Mouse (Mus musculus) stomach, postnatal 0 days (tissue): Measurements from ENCODE around the gene Otud4. TPM values are rescaled to one million over a fixed set of nuclear protein-coding genes. Genes with fewer than 3 reads are reported as not detected.
A peak's percentile ranks its signal among the peaks of the same experiment; 100 is the strongest.
"Not testable (repeated sequence)": the region's sequence is repeated elsewhere in the genome, so short reads cannot be mapped to it uniquely, and the experiment has no call there.

ENCODE experiments used
- ATAC-seq: fragments of 200-750 bp; cut with Nextera tagmentation; 2 replicates; pipeline ENCODE4 v1.8.0; 2017; ENCODE audit not compliant: low FRiP score, low TSS enrichment
- DNase-seq: peaks from one replicate; pipeline ENCODE4 v3.0.0-alpha.2; 2016; ENCODE audit warnings: low spot score
- H3K27ac ChIP-seq: fragments of 300-500 bp; sonication (generic); replicated peaks from 2 replicates; pipeline ENCODE4 v1.5.1; 2014; ENCODE audit warnings: mild to moderate bottlenecking, control low read depth
- H3K27me3 ChIP-seq: fragments of 300-500 bp; sonication (generic); 2 replicates; pipeline ENCODE4 v1.6.1; 2014; ENCODE audit warnings: low read length; ENCODE audit not compliant: control insufficient read depth, insufficient read depth
- H3K36me3 ChIP-seq: fragments of 300-500 bp; sonication (generic); 2 replicates; pipeline ENCODE4 v1.6.1; 2014; ENCODE audit warnings: low read length, mixed read lengths; ENCODE audit not compliant: control insufficient read depth, insufficient read depth
- H3K4me1 ChIP-seq: fragments of 300-500 bp; sonication (generic); replicated peaks from 2 replicates; pipeline ENCODE4 v1.6.1; 2014; ENCODE audit warnings: antibody characterized with exemption; ENCODE audit not compliant: control insufficient read depth, insufficient read depth
- H3K4me2 ChIP-seq: fragments of 300-500 bp; sonication (generic); replicated peaks from 2 replicates; pipeline ENCODE4 v1.6.1; 2014; ENCODE audit warnings: low read depth, mild to moderate bottlenecking, control low read depth, moderate library complexity
- H3K4me3 ChIP-seq: fragments of 300-500 bp; sonication (generic); 2 replicates; pipeline ENCODE4 v1.5.1; 2014; ENCODE audit warnings: low read depth, low read length, control low read depth
- H3K9ac ChIP-seq: fragments of 300-500 bp; sonication (generic); 2 replicates; pipeline ENCODE4 v1.6.1; 2014; ENCODE audit warnings: mild to moderate bottlenecking, low read length, control low read depth, mixed read lengths
- H3K9me3 ChIP-seq: fragments of 300-500 bp; sonication (generic); 2 replicates; pipeline ENCODE4 v1.6.1; 2016; ENCODE audit warnings: low read length; ENCODE audit not compliant: control insufficient read depth
- CTCF ChIP-seq: IDR thresholded peaks from 2 replicates; pipeline ENCODE4 v1.5.1; 2016; ENCODE audit warnings: antibody characterized with exemption, low read depth, mild to moderate bottlenecking, moderate library complexity
- EP300 ChIP-seq: optimal IDR thresholded peaks from 2 replicates; pipeline ENCODE3; 2016; ENCODE audit warnings: antibody characterized with exemption
- WGBS: fragments of 180-500 bp; shearing (Covaris S2); extraction: QIAGEN DNeasy Blood & Tissue Kit; methylation state at CpG from one replicate; pipeline ENCODE4 v1.1.7; 2014; 5-methylcytosine and 5-hydroxymethylcytosine counted together
- polyA plus RNA-seq: library from polyadenylated mRNA; unstranded; fragments of >200 nt; fragmentation: Nextera tagmentation; extraction: Ambion mirVana; gene quantifications from 2 replicates; pipeline ENCODE4 v1.2.1, GENCODE M21; 2015

The Otud4 gene
- 5.4 and 5.6 TPM in 2 replicates for polyA plus RNA-seq

- TF ChIP-seq EP300 (no peak), CTCF (peak; percentile 30)
- Histone ChIP-seq H3K27ac (peak within 1 kb of the TSS; percentile 98), H3K4me3 (peak within 1 kb of the TSS; percentile 89), H3K9ac (peak within 1 kb of the TSS; percentile 89), H3K4me1 (0 out of 2 replicates have a peak, but pooled peaks cover 3% of the 10 kb centered on the region), H3K4me2 (peak within 1 kb of the TSS; percentile 83), H3K36me3 (no peaks in the 10 kb centered on the region), H3K9me3 (no peaks in the 10 kb centered on the region), H3K27me3 (no peaks in the 10 kb centered on the region)
- peak; percentile 64 for ATAC-seq
- peak; percentile 73 for DNase-seq
- WGBS = 0% methylated on average over 78 of the region's 103 CpGs
These were observed at the start of gene Otud4 for GRCm38 (mm10) chr8:79639586-79640451. Otud4 (plus strand) TSS chr8:79639618.

GRCm38 (mm10) chr8:79600962-79601361 is 38.5 kb upstream of the Otud4 start:
- 77% methylated on average over 1 of the region's 1 CpGs for WGBS
- no peak for ATAC-seq

GRCm38 (mm10) chr8:79603204-79603603 is 36.2 kb upstream of the Otud4 start:
- H3K9me3 ChIP-seq, H3K36me3 ChIP-seq, H3K27me3 ChIP-seq, H3K9ac ChIP-seq, DNase-seq, H3K4me1 ChIP-seq, ATAC-seq, H3K4me3 ChIP-seq, H3K4me2 ChIP-seq, H3K27ac ChIP-seq: not testable (repeated sequence)
- WGBS = 49% methylated on average over 2 of the region's 2 CpGs
- peak; percentile 66 for TF ChIP-seq CTCF

More at GRCm38 (mm10) chr8:79600962-79601361, 38.5 kb upstream of the Otud4 start:
- no peaks in the 10 kb centered on the region for H3K27me3 ChIP-seq
- no peak overlapping the region for H3K4me3 ChIP-seq
- DNase-seq = no peak
- H3K4me1 ChIP-seq = no peaks in the 10 kb centered on the region; the same call in 1 of the 2 replicates
- no peaks in the 10 kb centered on the region for H3K36me3 ChIP-seq
- H3K9ac ChIP-seq = no peak overlapping the region
- no peak overlapping the region for H3K27ac ChIP-seq
- H3K9me3 ChIP-seq = no peaks in the 10 kb centered on the region
- TF ChIP-seq CTCF (no peak), EP300 (no peak)
- no peak overlapping the region for H3K4me2 ChIP-seq

GRCm38 (mm10) chr8:79606225-79606624 is 33.2 kb upstream of the Otud4 start:
- TF ChIP-seq CTCF (peak; percentile 47), EP300 (no peak)
- Histone ChIP-seq H3K9ac (no peak overlapping the region), H3K4me3 (no peak overlapping the region), H3K36me3 (no peaks in the 10 kb centered on the region), H3K4me2 (no peak overlapping the region), H3K27ac (no peak overlapping the region), H3K27me3 (no peaks in the 10 kb centered on the region), H3K4me1 (no peaks in the 10 kb centered on the region), H3K9me3 (no peaks in the 10 kb centered on the region)
- ATAC-seq (no peak), DNase-seq (no peak)

DNA sequence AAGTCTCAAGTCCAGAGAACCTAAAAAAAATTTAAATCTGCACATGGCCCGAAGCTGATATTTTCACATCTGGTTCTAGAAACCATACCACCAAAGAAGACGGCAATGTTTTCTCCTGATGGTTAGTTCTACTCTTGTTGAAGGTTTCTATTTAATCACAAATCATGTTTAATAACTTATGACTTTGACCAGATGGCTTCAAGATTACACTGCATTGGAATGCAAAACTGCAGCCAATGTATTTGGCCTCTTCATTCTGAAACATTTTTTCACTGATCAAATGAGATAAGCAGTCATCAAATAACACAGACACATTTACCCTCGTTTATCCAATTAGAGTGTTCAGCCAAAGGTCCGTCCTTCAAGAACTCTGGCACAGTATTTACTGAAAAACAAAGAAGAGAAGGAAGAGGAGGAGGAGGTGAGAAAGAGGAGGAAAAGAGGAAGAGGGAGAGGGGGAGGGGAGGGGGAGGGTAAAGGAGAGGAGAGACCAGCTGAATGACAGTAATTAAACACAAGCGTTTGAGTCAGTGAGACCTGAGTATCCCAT is 32.6 kb upstream of the Otud4 start:
- Histone ChIP-seq H3K27ac (no peak overlapping the region), H3K4me2 (no peak overlapping the region), H3K4me1 (no peaks in the 10 kb centered on the region), H3K9ac (no peak overlapping the region), H3K9me3 (no peaks in the 10 kb centered on the region), H3K4me3 (no peak overlapping the region), H3K27me3 (no peaks in the 10 kb centered on the region), H3K36me3 (no peaks in the 10 kb centered on the region)
- 48% methylated on average over 5 of the region's 5 CpGs for WGBS
- ATAC-seq (no peak), DNase-seq (no peak)
- TF ChIP-seq EP300 (no peak), CTCF (no peak)

DNA sequence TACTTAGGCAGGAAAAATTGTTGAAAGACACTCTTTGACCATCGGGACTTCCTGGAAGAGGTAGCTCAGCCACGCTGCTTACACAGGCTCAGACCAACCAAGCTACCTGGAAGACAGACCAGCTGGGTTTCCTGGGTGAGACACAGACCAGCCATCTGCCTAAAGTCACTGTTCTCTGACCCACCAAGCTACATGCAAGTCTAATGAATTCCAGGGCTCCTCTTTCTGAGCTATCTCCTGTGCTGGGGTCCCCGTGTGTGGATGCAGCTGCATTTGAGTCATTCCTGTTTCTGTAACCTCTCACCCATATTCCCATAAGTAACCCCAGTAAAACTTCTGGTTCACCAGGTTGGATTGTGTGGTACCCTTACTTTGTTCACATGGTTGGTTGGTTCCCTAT is 30.7 kb upstream of the Otud4 start:
- no peaks in the 10 kb centered on the region for H3K9me3 ChIP-seq
- 82% methylated on average over 3 of the region's 3 CpGs for WGBS
- DNase-seq (no peak), ATAC-seq (no peak)
- H3K4me3 ChIP-seq = no peak overlapping the region
- no peak overlapping the region for H3K27ac ChIP-seq
- H3K4me1 ChIP-seq = no peaks in the 10 kb centered on the region
- TF ChIP-seq EP300 (no peak), CTCF (no peak)
- no peaks in the 10 kb centered on the region for H3K27me3 ChIP-seq
- no peak overlapping the region for H3K9ac ChIP-seq
- H3K4me2 ChIP-seq = no peak overlapping the region
- H3K36me3 ChIP-seq = no peaks in the 10 kb centered on the region
